In the genomic region with DNA sequence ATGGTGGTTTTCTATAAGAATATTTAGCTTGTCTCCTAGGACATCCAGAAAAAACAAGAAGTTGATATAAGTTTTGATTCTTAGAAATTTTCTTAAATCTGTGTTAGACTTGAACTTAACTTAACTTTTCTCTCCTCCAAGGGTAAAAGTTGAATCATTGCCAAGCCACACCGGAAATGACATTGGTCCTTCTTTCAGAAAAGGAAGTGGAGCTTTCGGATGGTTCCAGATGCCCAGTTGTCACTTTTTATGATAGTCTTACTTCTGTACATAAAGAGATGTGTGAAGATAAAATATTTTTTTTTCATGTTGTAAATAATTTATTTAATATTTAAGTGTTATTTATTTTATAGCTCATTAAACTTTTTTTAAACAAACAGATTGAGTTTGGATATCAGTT, we compare ENCODE assay signal across 28 mouse cellular contexts. TPM values are rescaled to one million over a fixed set of nuclear protein-coding genes. Genes with fewer than 3 reads are reported as not detected.
A peak's percentile ranks its signal among the peaks of the same experiment; 100 is the strongest.
DNase-seq lines count a peak whose midpoint lies in the region; ATAC-seq and TF ChIP-seq lines count a peak whose summit lies in the region.
"Had no signal": no experiment of that assay in that cellular context is flagged by ENCODE, and none has a peak within 500 bp of the region (broad histone marks: within the 10 kb centered on the region; RNA-seq: fewer than 3 reads in every experiment).

No protein-coding gene starts in this region.

- TF ChIP-seq EP300 in heart, adult 2 months (IDR thresholded peaks at IDR 0.05; ENCODE audit: insufficient read depth, low read depth, low read length), result no peak

- 29% methylated on average over 2 of the region's 2 CpGs for WGBS in heart, adult 2 months

- no peak for TF ChIP-seq CTCF in heart, adult 2 months (IDR thresholded peaks at IDR 0.05)

- TF ChIP-seq POLR2A in heart, adult 2 months (IDR thresholded peaks at IDR 0.05; ENCODE audit: insufficient read depth, low read depth, low read length), result no peak

- H3K27ac ChIP-seq in heart, adult 2 months, result no peak overlapping the region
- H3K27ac ChIP-seq: forebrain, embryonic 13.5 days; heart, embryonic 15.5 days; hindbrain, embryonic 15.5 days; limb, embryonic 15.5 days; liver, embryonic 14.5 days; stomach, postnatal 0 days had no signal

- no peaks in the 10 kb centered on the region for H3K36me3 ChIP-seq in heart, adult 2 months (ENCODE audit: control insufficient read depth, insufficient read depth, low read length)
- H3K36me3 ChIP-seq: G1E; heart, embryonic 15.5 days; hindbrain, embryonic 15.5 days; limb, embryonic 15.5 days had no signal

- DNase-seq in heart, adult 18-20 months, result peak; percentile 25 to 48
- no peak for DNase-seq in heart, adult 2 months
- peak; percentile 13 for DNase-seq in lung, postnatal 36 days
- DNase-seq in lung, postnatal 10 days, result no peak
- DNase-seq in skeletal muscle tissue, adult 2 months (ENCODE audit: low read depth, low spot score), result peak; percentile 7
- no peak for DNase-seq in frontal cortex, postnatal 25 days (ENCODE audit: low spot score in 2 of 2)
- DNase-seq: adrenal gland, postnatal 10 days; cerebellum, adult 8-10 months; cerebellum, postnatal 36 days; layer of hippocampus, adult 9-11 months; left cerebral cortex, postnatal 4 days; thymus, adult 2 months had no signal

- intact Hi-C loops in heart, adult 2 months (cut with DNase I), result no loop called here

- H3K27me3 ChIP-seq in heart, adult 2 months (ENCODE audit: control insufficient read depth, insufficient read depth, low read length), result no peaks in the 10 kb centered on the region
- H3K27me3 ChIP-seq: CH12.LX; forebrain, embryonic 13.5 days; heart, embryonic 15.5 days; hindbrain, embryonic 15.5 days; limb, embryonic 15.5 days had no signal

- no peak overlapping the region for H3K4me3 ChIP-seq in heart, adult 2 months
- H3K4me3 ChIP-seq: forebrain, embryonic 13.5 days; heart, embryonic 15.5 days; hindbrain, embryonic 15.5 days; limb, embryonic 15.5 days; myocyte had no signal

- no peaks in the 10 kb centered on the region for H3K4me1 ChIP-seq in heart, adult 2 months (ENCODE audit: control insufficient read depth, insufficient read depth, low read length)
- H3K4me1 ChIP-seq: forebrain, embryonic 13.5 days; heart, embryonic 15.5 days; hindbrain, embryonic 15.5 days; limb, embryonic 15.5 days had no signal

- H3K79me2 ChIP-seq in heart, adult 2 months (replicated peaks; ENCODE audit: control insufficient read depth, insufficient read depth, low read length), result no peaks in the 10 kb centered on the region

- ATAC-seq in common myeloid progenitor, adult 5-6 weeks (replicated peaks; ENCODE audit: low read depth, poor library complexity, severe bottlenecking), result peak; percentile 69
- ATAC-seq in megakaryocyte-erythroid progenitor cell, adult 5-6 weeks (replicated peaks; ENCODE audit: low FRiP score, low TSS enrichment, poor library complexity, severe bottlenecking), result no peak
- ATAC-seq: forebrain, embryonic 13.5 days; intestine, embryonic 16.5 days; midbrain, embryonic 16.5 days had no signal

- no peak overlapping the region for H3K9ac ChIP-seq in heart, adult 2 months (ENCODE audit: low read depth, low read length)
- H3K9ac ChIP-seq: forebrain, embryonic 13.5 days; heart, embryonic 15.5 days; hindbrain, embryonic 15.5 days; limb, embryonic 15.5 days; liver, embryonic 14.5 days had no signal

RNA-seq across cellular contexts. Expression of a gene that starts 8.7 kb away (rescaled TPM):
- not detected for total RNA-seq in heart, adult 18-20 months (2021)
- not detected for total RNA-seq in heart, adult 2 months (2021)
- not detected in 2 replicates for polyA plus RNA-seq in heart, adult 2 months (2012; rRNA removed)
- total RNA-seq in common myeloid progenitor, adult 5-6 weeks (2017), result not detected in 2 replicates
- total RNA-seq in megakaryocyte-erythroid progenitor cell, adult 5-6 weeks (2014; fragmentation: Nextera tagmentation), result not detected in 2 replicates
- total RNA-seq in megakaryocyte-erythroid progenitor cell, adult 5-6 weeks (2017), result 3.8 TPM in 1 of 2 replicates, not detected in the other
- total RNA-seq: CH12.LX; G1E; gastrocnemius, adult 8-10 months; hematopoietic stem cell, adult 5-6 weeks; left cerebral cortex, adult 8-10 months; left cerebral cortex, postnatal 4 days had no signal
- polyA plus RNA-seq: forebrain, embryonic 13.5 days; G1E; liver, embryonic 14.5 days had no signal

Comparison
In these comparisons a context has a peak if more than half of its experiments do, and no peak if none do; other contexts are left out.
1. DNase-seq: peak in heart, adult 18-20 months (2 of 2), lung, postnatal 36 days (single experiment) and skeletal muscle tissue, adult 2 months (single experiment); none in heart, adult 2 months (0 of 2), lung, postnatal 10 days (single experiment) and frontal cortex, postnatal 25 days (0 of 2).